Mouse (Mus musculus): ENCODE results near the gene Ifna16.

DNA sequence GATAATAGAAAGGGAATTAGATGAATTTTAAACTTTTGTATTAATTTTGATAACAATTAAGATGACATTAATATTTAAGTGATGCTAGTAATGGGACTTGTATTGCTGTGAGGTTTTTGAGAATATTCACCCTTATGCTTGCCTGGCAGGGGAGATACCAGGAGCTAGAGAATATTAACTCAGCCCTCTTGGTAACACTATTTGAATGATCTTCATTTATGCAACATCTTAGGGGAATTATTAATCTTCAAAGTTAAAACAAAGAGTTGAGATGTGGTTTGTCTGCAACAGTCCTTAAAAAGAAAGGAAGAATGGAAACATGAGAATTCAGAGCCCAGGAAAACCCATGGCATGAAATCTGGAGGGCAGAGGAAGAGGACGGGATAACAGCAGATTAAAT lies 22.6 kb upstream of the Ifna16 start:
- no peak for TF ChIP-seq HCFC1 (IDR thresholded peaks at IDR 0.05; ENCODE audit: low read depth, low read length)
- TF ChIP-seq POLR2A (IDR thresholded peaks at IDR 0.05; ENCODE audit: low read depth, low read length): no peak
- no peak for TF ChIP-seq E2F4 (IDR thresholded peaks at IDR 0.05; ENCODE audit: insufficient replicate concordance, low read depth, low read length)
- TF ChIP-seq TBP (conservative IDR thresholded peaks at IDR 0.05; ENCODE audit: low read depth, low read length): no peak
- no peak for TF ChIP-seq ZKSCAN1 (IDR thresholded peaks at IDR 0.05; ENCODE audit: borderline replicate concordance, low read depth, low read length)
- TF ChIP-seq CTCF (conservative IDR thresholded peaks at IDR 0.05 in 1 of 2, IDR thresholded peaks at IDR 0.05 in 1 of 2; ENCODE audit: low read depth in 2 of 2, low read length in 2 of 2): no peak
- no peak for TF ChIP-seq USF1 (IDR thresholded peaks at IDR 0.05; ENCODE audit: low read depth, low read length)
- TF ChIP-seq TCF12 (IDR thresholded peaks at IDR 0.05; ENCODE audit: low read depth, low read length): no peak
- TF ChIP-seq MAX (IDR thresholded peaks at IDR 0.05; ENCODE audit: low read length): no peak
- TF ChIP-seq MXI1 (IDR thresholded peaks at IDR 0.05; ENCODE audit: low read depth, low read length): no peak
- TF ChIP-seq MEF2A (IDR thresholded peaks at IDR 0.05; ENCODE audit: borderline replicate concordance, low read depth, low read length): no peak
- no peak for TF ChIP-seq ZNF384 (IDR thresholded peaks at IDR 0.05; ENCODE audit: low read depth, low read length)
- no peak for TF ChIP-seq CHD1 (IDR thresholded peaks at IDR 0.05; ENCODE audit: low read depth, low read length)
- TF ChIP-seq EP300 (IDR thresholded peaks at IDR 0.05; ENCODE audit: low read length): no peak
